Mouse (Mus musculus): ENCODE measurements around the gene Gng2. TPM values are rescaled to one million over a fixed set of nuclear protein-coding genes. Genes with fewer than 3 reads are reported as not detected.

Gene Gng2
- total RNA-seq, 2 experiments from 2014 or later, result 210 to 214 TPM

GRCm38 (mm10) chr14:19946221-19946620 is 31.2 kb downstream of the Gng2 start:
- DNase-seq (ENCODE audit: low spot score in 2 of 2), result peak in 1 of 2 experiments; percentile 23
- intact Hi-C loops (cut with DNase I), result no loop called here

GRCm38 (mm10) chr14:19942732-19943131 is 34.7 kb downstream of the Gng2 start:
- intact Hi-C loops (cut with DNase I), result loop anchor here (5.0 kb wide), 1 partner anchor 35 kb away; the partner anchor contains the start of gene Gng2
- peak in 1 of 2 experiments; percentile 2 for DNase-seq (ENCODE audit: low spot score in 2 of 2)

- peak in 1 of 2 experiments; percentile 2 for DNase-seq (ENCODE audit: low spot score in 2 of 2)
- intact Hi-C loops (cut with DNase I), result loop anchor here (5.0 kb wide), 1 partner anchor 35 kb away; the partner anchor contains the start of gene Gng2
Measured at GRCm38 (mm10) chr14:19942329-19942728, 35.1 kb downstream of the Gng2 start.

- intact Hi-C loops (cut with DNase I), result loop anchor here (5.0 kb wide), 1 partner anchor 37 kb away; the partner anchor contains the start of gene Gng2
- no peak for DNase-seq (ENCODE audit: low spot score in 2 of 2)
Measured at GRCm38 (mm10) chr14:19940066-19940465, 37.4 kb downstream of the Gng2 start.

- intact Hi-C loops (cut with DNase I), result no loop called here
Measured at GRCm38 (mm10) chr14:19938545-19938944, 38.9 kb downstream of the Gng2 start.

GRCm38 (mm10) chr14:19935084-19935483 is 42.3 kb downstream of the Gng2 start:
- intact Hi-C loops (cut with DNase I), result no loop called here

More at GRCm38 (mm10) chr14:19938545-19938944, 38.9 kb downstream of the Gng2 start:
- peak in 1 of 2 experiments; percentile 0 for DNase-seq (ENCODE audit: low spot score in 2 of 2)

GRCm38 (mm10) chr14:19933314-19933713 is 44.1 kb downstream of the Gng2 start:
- DNase-seq (ENCODE audit: low spot score in 2 of 2), result no peak
- intact Hi-C loops (cut with DNase I), result no loop called here

More at GRCm38 (mm10) chr14:19935084-19935483, 42.3 kb downstream of the Gng2 start:
- peak in 1 of 2 experiments; percentile 0 for DNase-seq (ENCODE audit: low spot score in 2 of 2)

GRCm38 (mm10) chr14:19927879-19928278 is 49.5 kb downstream of the Gng2 start:
- intact Hi-C loops (cut with DNase I), result no loop called here
- no peak for DNase-seq (ENCODE audit: low spot score in 2 of 2)

- intact Hi-C loops (cut with DNase I), result no loop called here
- DNase-seq (ENCODE audit: low spot score in 2 of 2), result no peak
Measured at GRCm38 (mm10) chr14:19927156-19927555, 50.3 kb downstream of the Gng2 start.

GRCm38 (mm10) chr14:19926312-19926711 is 51.1 kb downstream of the Gng2 start:
- DNase-seq (ENCODE audit: low spot score in 2 of 2), result no peak
- intact Hi-C loops (cut with DNase I), result no loop called here

- intact Hi-C loops (cut with DNase I), result no loop called here
- no peak for DNase-seq (ENCODE audit: low spot score in 2 of 2)
Measured at GRCm38 (mm10) chr14:19925157-19925556, 52.3 kb downstream of the Gng2 start.

GRCm38 (mm10) chr14:19924086-19924485 is 53.3 kb downstream of the Gng2 start:
- intact Hi-C loops (cut with DNase I), result no loop called here
- no peak for DNase-seq (ENCODE audit: low spot score in 2 of 2)

GRCm38 (mm10) chr14:19920254-19920691 is 57.2 kb downstream of the Gng2 start:
- DNase-seq (ENCODE audit: low spot score in 2 of 2), result peak in 1 of 2 experiments; percentile 15
- intact Hi-C loops (cut with DNase I), result no loop called here

- intact Hi-C loops (cut with DNase I), result no loop called here
- DNase-seq (ENCODE audit: low spot score in 2 of 2), result no peak
Measured at GRCm38 (mm10) chr14:19919789-19920188, 57.6 kb downstream of the Gng2 start.

GRCm38 (mm10) chr14:19917534-19917933 is 59.9 kb downstream of the Gng2 start:
- intact Hi-C loops (cut with DNase I), result no loop called here
- no peak for DNase-seq (ENCODE audit: low spot score in 2 of 2)

GRCm38 (mm10) chr14:19916315-19916714 is 61.1 kb downstream of the Gng2 start:
- intact Hi-C loops (cut with DNase I), result no loop called here

GRCm38 (mm10) chr14:19912891-19913290 is 64.5 kb downstream of the Gng2 start:
- no peak for DNase-seq (ENCODE audit: low spot score in 2 of 2)
- intact Hi-C loops (cut with DNase I), result no loop called here

More at GRCm38 (mm10) chr14:19916315-19916714, 61.1 kb downstream of the Gng2 start:
- no peak for DNase-seq (ENCODE audit: low spot score in 2 of 2)

- intact Hi-C loops (cut with DNase I), result no loop called here
- DNase-seq (ENCODE audit: low spot score in 2 of 2), result peak; percentile 60 to 64
Measured at GRCm38 (mm10) chr14:19905615-19906014, 71.8 kb downstream of the Gng2 start.

- DNase-seq (ENCODE audit: low spot score in 2 of 2), result no peak
- intact Hi-C loops (cut with DNase I), result loop anchor here (5.0 kb wide), 1 partner anchor 72 kb away; the partner anchor contains the start of gene Gng2
Measured at GRCm38 (mm10) chr14:19904821-19905220, 72.6 kb downstream of the Gng2 start.

GRCm38 (mm10) chr14:19904031-19904430 is 73.4 kb downstream of the Gng2 start:
- intact Hi-C loops (cut with DNase I), result loop anchor here (5.0 kb wide), 1 partner anchor 73 kb away; the partner anchor contains the start of gene Gng2

GRCm38 (mm10) chr14:19900492-19900891 is 76.9 kb downstream of the Gng2 start:
- no peak for DNase-seq (ENCODE audit: low spot score in 2 of 2)
- intact Hi-C loops (cut with DNase I), result loop anchor here (5.0 kb wide), 1 partner anchor 77 kb away; the partner anchor contains the start of gene Gng2

More at GRCm38 (mm10) chr14:19904031-19904430, 73.4 kb downstream of the Gng2 start:
- DNase-seq (ENCODE audit: low spot score in 2 of 2), result no peak
